Mouse (Mus musculus): Measurements from ENCODE around the gene Wbp1. TPM values are rescaled to one million over a fixed set of nuclear protein-coding genes. Genes with fewer than 3 reads are reported as not detected.

The Wbp1 gene
- total RNA-seq, 4 experiments from 2014 or later = 75.5 to 91.1 (median 82.0) TPM

- no peak for DNase-seq (ENCODE audit: low spot score)
These were observed 36.9 kb downstream of the Wbp1 start for GRCm38 (mm10) chr6:83084477-83084876.

DNA sequence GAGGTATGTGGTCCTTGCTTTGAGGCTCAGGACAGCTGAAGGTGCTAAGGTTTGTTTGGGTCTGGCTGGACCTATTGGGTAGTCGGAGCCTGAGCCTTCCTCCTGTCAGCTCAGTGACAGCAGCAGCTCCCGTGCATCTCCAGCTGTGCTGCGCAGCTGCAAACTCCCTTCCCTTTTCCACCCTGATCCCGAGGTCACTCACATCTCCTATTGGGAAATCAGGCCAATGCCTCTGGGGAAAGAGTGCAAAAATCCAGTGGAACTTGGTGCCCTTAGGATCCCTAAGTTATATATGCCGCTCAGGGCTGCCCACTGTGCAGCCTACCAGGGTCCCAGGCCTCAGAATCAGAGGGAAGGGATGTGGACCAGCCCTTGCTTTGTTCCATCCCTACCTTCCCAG, 37.9 kb downstream of the Wbp1 start:
- DNase-seq (ENCODE audit: low spot score) = no peak

DNA sequence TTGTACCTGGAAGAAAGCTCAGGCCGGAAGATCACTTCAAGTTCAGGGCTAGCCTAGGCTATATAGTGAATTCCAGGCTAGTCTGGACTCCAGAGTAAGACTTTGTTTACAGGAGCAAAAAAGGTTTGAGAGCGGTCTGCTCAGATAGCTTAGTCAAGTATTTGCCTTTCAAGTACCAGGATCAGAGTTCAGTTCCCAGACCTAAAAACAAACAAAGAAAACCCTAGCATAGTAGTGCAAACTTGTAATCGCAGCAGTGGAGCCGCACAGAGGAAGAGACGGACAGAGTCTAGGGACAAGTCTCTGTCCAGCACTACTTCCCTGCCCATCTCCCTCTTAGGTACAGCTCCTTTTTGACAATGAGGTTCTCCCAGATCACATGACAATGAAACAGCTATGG, 41.1 kb downstream of the Wbp1 start:
- no peak for DNase-seq (ENCODE audit: low spot score)

DNA sequence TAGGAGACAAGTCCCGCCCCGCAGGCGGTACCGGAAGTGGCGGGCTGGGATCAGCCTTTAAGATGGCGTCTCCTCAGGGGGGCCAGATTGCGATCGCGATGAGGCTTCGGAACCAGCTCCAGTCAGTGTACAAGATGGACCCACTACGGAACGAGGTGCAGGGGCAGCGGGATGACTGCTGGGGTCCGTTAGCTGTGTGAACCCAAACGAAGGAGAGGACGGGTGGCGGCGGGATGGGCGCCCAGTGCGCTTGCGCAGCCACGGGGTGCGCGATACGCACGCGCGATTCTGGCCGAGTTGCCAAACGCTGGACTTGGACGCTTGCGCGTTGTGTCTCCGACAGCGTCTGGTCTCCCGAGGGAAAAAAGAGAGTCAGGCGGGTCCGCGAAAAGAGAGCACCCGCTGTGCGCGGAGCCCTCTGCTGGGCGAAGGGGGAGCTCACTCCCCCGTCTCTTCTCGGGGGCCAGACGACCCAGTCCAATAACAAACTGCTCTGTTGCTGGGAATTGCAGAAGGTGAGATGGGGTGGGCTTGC, 43.0 kb downstream of the Wbp1 start:
- DNase-seq (ENCODE audit: low spot score) = peak; percentile 99

DNA sequence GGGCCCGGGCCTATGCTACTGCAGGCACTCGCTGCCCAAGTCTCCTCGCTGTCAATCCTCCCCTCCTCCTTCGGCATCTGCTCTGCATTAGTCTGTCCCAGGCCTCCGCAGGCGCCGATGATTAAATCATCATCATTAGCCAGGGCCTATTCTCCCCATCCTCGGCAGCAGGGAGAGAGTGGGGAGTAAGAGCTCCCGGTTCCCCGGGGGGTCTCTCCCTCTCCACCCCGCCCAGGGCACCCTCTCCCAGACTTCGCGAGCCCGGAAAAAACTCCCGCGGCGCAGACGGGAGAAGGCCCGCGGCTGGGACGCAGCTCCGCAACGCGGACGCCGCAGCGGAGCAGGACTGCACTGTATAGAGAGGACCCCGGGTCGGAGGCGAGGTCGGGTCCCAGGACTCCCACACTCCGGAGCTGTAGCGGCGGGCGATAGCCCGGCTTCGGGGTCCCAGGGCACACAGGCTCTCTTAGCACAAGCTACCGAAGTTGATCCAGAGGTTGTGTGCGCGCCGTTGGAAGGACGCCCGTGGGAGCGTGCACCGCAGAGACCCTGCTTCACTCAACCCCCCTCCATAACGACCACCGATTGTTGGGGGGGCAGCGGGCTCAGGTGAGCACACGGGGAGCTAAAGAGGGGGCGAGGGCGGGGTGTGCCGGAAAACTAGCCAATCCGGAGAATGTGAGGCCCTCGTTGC, 43.6 kb downstream of the Wbp1 start, which contains the start of gene Pcgf1:
Pcgf1 (plus strand) TSS at position 240 of the 694 bp plus-strand sequence.
- DNase-seq (ENCODE audit: low spot score) = peak; percentile 23

- DNase-seq (ENCODE audit: low spot score) = no peak
These were observed 46.4 kb downstream of the Wbp1 start for GRCm38 (mm10) chr6:83074979-83075378.

GRCm38 (mm10) chr6:83071220-83071619, 50.1 kb downstream of the Wbp1 start:
- no peak for DNase-seq (ENCODE audit: low spot score)

- DNase-seq (ENCODE audit: low spot score) = peak; percentile 19
These were observed 50.8 kb downstream of the Wbp1 start for GRCm38 (mm10) chr6:83070311-83071219.

DNA sequence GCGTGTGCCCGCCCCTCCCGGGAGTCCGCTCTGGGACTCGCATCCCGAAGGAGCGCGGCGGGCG, 51.3 kb downstream of the Wbp1 start, which contains the start of gene Tlx2:
Tlx2 (minus strand) TSS at position 47 of the 64 bp plus-strand sequence.
- no peak for DNase-seq (ENCODE audit: low spot score)

DNA sequence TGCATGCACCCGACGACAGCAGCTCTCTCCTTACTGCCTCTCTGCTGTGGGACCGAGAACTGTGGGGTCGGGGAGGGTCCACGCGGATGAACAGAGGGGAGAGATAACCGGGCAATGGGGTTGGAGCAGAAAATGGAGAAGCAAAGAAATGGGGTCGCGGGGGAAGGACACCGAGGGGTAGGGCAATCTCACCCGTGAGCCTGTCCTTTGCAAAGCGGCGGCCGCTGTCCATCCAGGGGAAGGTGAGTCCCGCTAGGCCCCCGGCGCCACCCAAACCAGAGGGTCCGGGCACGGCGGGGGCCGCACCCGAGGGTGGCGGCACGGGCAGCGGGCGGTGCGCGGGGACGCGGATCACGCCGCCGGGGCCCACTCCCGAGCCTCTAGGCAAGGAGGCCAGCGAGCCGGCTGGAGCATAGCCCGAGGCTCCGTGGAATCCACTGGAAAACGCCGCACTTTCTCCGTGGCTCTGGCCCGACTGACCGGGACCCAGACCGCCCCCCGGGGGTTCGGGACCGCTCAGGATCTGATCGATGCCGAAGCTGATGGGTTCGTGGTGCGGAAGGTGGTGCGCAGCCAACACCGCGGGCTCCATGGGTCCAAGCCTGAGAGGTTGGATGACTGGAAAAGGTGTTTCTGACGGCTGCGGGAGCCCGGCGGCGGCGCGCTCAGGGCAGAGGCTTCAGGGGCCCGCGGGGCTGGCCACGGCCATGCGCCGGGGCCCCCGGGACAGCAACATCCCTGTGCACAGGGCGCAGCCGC, 51.7 kb downstream of the Wbp1 start:
- no peak for DNase-seq (ENCODE audit: low spot score)

Small RNA genes lying within 50 kb of the gene (microRNA-seq; reads per million reads assigned to microRNA genes)
- not detected for gene Mir3470a

Other genes starting within 250 kb of the Wbp1 start
- gene Sema4f, start 181.8 kb downstream of the Wbp1 start, total RNA-seq (2022) = under 1 TPM in 3 of 4 experiments, not detected in 1; 0.17 to 0.31 (median 0.22) TPM
- gene M1ap, start 174.7 kb downstream of the Wbp1 start, total RNA-seq (2022) = not detected
- gene Dok1, start 88.1 kb downstream of the Wbp1 start, total RNA-seq (2022) = 1 to 10 TPM; 1.9 to 2.2 (median 2.0) TPM
- gene Loxl3, start 87.4 kb downstream of the Wbp1 start, total RNA-seq (2022) = 1 to 10 TPM; 1.7 to 2.6 (median 2.0) TPM
- 10 to 100 TPM; 63.1 to 78.6 (median 72.3) TPM for gene Aup1, start 67.0 kb downstream of the Wbp1 start, total RNA-seq (2022)
- gene Htra2, start 66.3 kb downstream of the Wbp1 start, total RNA-seq (2022) = 10 to 100 TPM; 33.9 to 37.7 (median 34.7) TPM
- 1 to 10 TPM in 1 of 4 experiments, under 1 TPM in 3; 0.55 to 1.4 (median 0.84) TPM for gene Dqx1, start 63.7 kb downstream of the Wbp1 start, total RNA-seq (2022)
- under 1 TPM in 1 of 4 experiments, not detected in 3; 0.16 TPM for gene Tlx2, start 51.3 kb downstream of the Wbp1 start, total RNA-seq (2022)
- gene Pcgf1, start 43.7 kb downstream of the Wbp1 start, total RNA-seq (2022) = 1 to 10 TPM; 7.6 to 9.8 (median 8.5) TPM
- gene Lbx2, start 35.2 kb downstream of the Wbp1 start, total RNA-seq (2022) = 1 to 10 TPM in 3 of 4 experiments, under 1 TPM in 1; 0.90 to 2.9 (median 1.3) TPM
- gene Ccdc142, start 20.0 kb downstream of the Wbp1 start, total RNA-seq (2022) = 1 to 10 TPM in 3 of 4 experiments, under 1 TPM in 1; 0.72 to 2.8 (median 1.3) TPM
- 1 to 10 TPM in 3 of 4 experiments, under 1 TPM in 1; 0.57 to 1.9 (median 1.2) TPM for gene Gm42688, start 19.9 kb downstream of the Wbp1 start, total RNA-seq (2022)
- gene Mrpl53, start 12.5 kb downstream of the Wbp1 start, total RNA-seq (2022) = 100 to 1,000 TPM; 132 to 143 (median 140) TPM
- 10 to 100 TPM in 1 of 4 experiments, 1 to 10 TPM in 3; 6.0 to 10.3 (median 8.0) TPM for gene Mogs, start 6.1 kb downstream of the Wbp1 start, total RNA-seq (2022)
- gene Ino80b, start 3.9 kb upstream of the Wbp1 start, total RNA-seq (2022) = 10 to 100 TPM; 11.3 to 19.5 (median 15.3) TPM
- gene Rtkn, start 13.9 kb upstream of the Wbp1 start, total RNA-seq (2022) = 1 to 10 TPM; 4.8 to 5.4 (median 5.3) TPM
- gene Wdr54, start 34.8 kb upstream of the Wbp1 start, total RNA-seq (2022) = 1 to 10 TPM; 2.1 to 2.6 (median 2.4) TPM
- under 1 TPM; 0.16 to 0.41 (median 0.18) TPM for gene 1700003E16Rik, start 34.8 kb upstream of the Wbp1 start, total RNA-seq (2022)
- gene Dctn1, start 44.4 kb upstream of the Wbp1 start, total RNA-seq (2022) = 100 to 1,000 TPM; 120 to 137 (median 134) TPM
- gene Slc4a5, start 98.3 kb upstream of the Wbp1 start, total RNA-seq (2022) = not detected
- 1 to 10 TPM; 1.0 to 2.2 (median 1.9) TPM for gene Mthfd2, start 204.3 kb upstream of the Wbp1 start, total RNA-seq (2022)
- 10 to 100 TPM; 15.5 to 28.4 (median 20.2) TPM for gene Mob1a, start 204.5 kb upstream of the Wbp1 start, total RNA-seq (2022)
- gene Bola3, start 227.6 kb upstream of the Wbp1 start, total RNA-seq (2022) = 100 to 1,000 TPM; 295 to 417 (median 378) TPM

Data from heart, adult 8-10 months (tissue).